Comparison of ENCODE assay signal across 10 mouse cellular contexts in the genomic region with DNA sequence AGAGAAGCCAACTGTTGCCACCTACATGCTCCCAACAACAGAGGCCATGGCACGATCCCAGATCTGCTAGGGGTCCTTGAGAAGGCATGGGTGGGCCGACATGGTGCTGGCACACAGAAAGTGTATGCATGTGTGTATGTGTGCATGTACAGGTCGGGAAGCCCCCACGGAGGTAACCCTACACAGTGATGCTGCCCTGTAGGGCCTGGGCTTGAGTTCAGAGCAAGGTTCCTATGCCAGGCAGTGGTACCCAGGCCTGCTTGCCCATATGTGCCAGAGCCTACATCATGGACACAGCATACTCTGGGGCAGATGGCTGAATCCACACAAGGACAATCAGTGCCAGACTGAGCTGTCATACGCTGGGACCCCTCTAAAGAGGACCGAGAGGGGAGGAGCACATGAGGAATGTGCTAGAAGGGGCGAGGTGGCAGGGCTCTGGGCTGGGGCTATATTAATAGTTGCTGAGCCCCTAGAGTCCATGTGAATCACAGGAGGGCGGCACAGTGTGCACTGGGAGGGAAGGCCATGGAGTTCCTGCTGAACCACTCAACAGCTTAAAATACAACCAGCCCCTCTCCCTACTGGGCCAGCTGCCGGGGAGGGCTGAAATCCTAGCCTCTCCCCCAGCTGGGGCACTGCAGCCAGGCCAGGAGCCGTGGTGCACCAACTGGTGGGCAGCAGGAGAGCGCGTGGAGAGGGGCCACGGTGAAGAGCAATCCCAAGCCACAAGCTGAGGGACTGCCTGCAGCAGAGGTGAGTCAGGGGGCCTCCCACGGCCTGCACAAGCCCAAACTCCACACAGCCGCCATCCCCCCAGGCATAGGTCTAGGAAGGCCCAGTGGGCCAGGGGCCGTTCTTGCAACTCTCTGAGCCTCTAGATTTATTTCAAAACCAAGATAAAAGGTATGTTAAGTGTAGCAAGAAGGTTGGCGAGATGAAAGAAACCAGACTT. TPM values are rescaled to one million over a fixed set of nuclear protein-coding genes. Genes with fewer than 3 reads are reported as not detected.
DNase-seq lines count a peak whose midpoint lies in the region; ATAC-seq lines count a peak whose summit lies in the region.
"Had no signal": no experiment of that assay in that cellular context is flagged by ENCODE, and none has a peak within 500 bp of the region (broad histone marks: within the 10 kb centered on the region; RNA-seq: fewer than 3 reads in every experiment).

No protein-coding gene starts in this region.

- no peak overlapping the region for H3K4me2 ChIP-seq in liver, embryonic 12.5 days
- peak overlapping the region; percentile 51 for H3K4me2 ChIP-seq in heart, embryonic 11.5 days
- H3K4me2 ChIP-seq in limb, embryonic 15.5 days, result no peak overlapping the region

- H3K9me3 ChIP-seq in liver, embryonic 12.5 days (replicated peaks), result no peaks in the 10 kb centered on the region
- H3K9me3 ChIP-seq in heart, embryonic 11.5 days (replicated peaks; ENCODE audit: control insufficient read depth, low read length), result no peaks in the 10 kb centered on the region
- no peaks in the 10 kb centered on the region for H3K9me3 ChIP-seq in limb, embryonic 15.5 days

- peaks cover 67% of the 10 kb centered on the region for H3K4me1 ChIP-seq in liver, embryonic 12.5 days
- peaks cover 65% of the 10 kb centered on the region for H3K4me1 ChIP-seq in heart, embryonic 11.5 days (ENCODE audit: control insufficient read depth, insufficient read depth, low read length)
- H3K4me1 ChIP-seq in limb, embryonic 15.5 days, result peaks cover 61% of the 10 kb centered on the region

- H3K27me3 ChIP-seq in liver, embryonic 12.5 days (replicated peaks), result no peaks in the 10 kb centered on the region
- H3K27me3 ChIP-seq in heart, embryonic 11.5 days (ENCODE audit: control insufficient read depth, insufficient read depth, low read length), result no peaks in the 10 kb centered on the region
- no peaks in the 10 kb centered on the region for H3K27me3 ChIP-seq in limb, embryonic 15.5 days

- H3K27ac ChIP-seq in liver, embryonic 12.5 days, result no peak overlapping the region
- H3K27ac ChIP-seq in heart, embryonic 11.5 days (ENCODE audit: low read depth, low read length), result peak overlapping the region; percentile 91
- H3K27ac ChIP-seq in limb, embryonic 15.5 days, result peak overlapping the region; percentile 69

- peaks cover 65% of the 10 kb centered on the region for H3K36me3 ChIP-seq in liver, embryonic 12.5 days
- H3K36me3 ChIP-seq in heart, embryonic 11.5 days (ENCODE audit: control insufficient read depth, insufficient read depth, low read length), result peaks cover 14% of the 10 kb centered on the region
- peaks cover 36% of the 10 kb centered on the region for H3K36me3 ChIP-seq in limb, embryonic 15.5 days

- no peak overlapping the region for H3K4me3 ChIP-seq in liver, embryonic 12.5 days
- H3K4me3 ChIP-seq in heart, embryonic 11.5 days (ENCODE audit: low read depth, low read length), result peak overlapping the region; percentile 12; the same call in 1 of the 2 replicates
- H3K4me3 ChIP-seq in limb, embryonic 15.5 days, result no peak overlapping the region

- no peak for ATAC-seq in liver, embryonic 12.5 days
- no peak for ATAC-seq in heart, embryonic 11.5 days (replicated peaks; ENCODE audit: insufficient number of reproducible peaks, low FRiP score, low TSS enrichment)
- ATAC-seq in limb, embryonic 15.5 days (ENCODE audit: insufficient number of reproducible peaks, low FRiP score, low TSS enrichment, low read depth), result peak; percentile 51; the same call in 1 of the 2 replicates

- 81% methylated on average over 17 of the region's 17 CpGs for WGBS in liver, embryonic 12.5 days (ENCODE audit: insufficient replicate concordance)
- WGBS in heart, embryonic 11.5 days (ENCODE audit: insufficient replicate concordance), result 55% methylated on average over 17 of the region's 17 CpGs
- 58% methylated on average over 17 of the region's 17 CpGs for WGBS in limb, embryonic 15.5 days

- peak; percentile 1 to 24 for DNase-seq in adrenal gland, adult 18-20 months (ENCODE audit: low spot score in 2 of 2)
- DNase-seq in adrenal gland, adult 8-10 months, result no peak
- DNase-seq in liver, result peak; percentile 5
- DNase-seq in cerebellum, adult 9-11 months, result peak; percentile 38
- DNase-seq in yolk sac, embryonic 10.5 days (ENCODE audit: low spot score), result no peak

- no peak overlapping the region for H3K9ac ChIP-seq in liver, embryonic 12.5 days
- peak overlapping the region; percentile 66 for H3K9ac ChIP-seq in heart, embryonic 11.5 days (ENCODE audit: low read depth, low read length)
- 0 out of 2 replicates have a peak overlapping the region, but pooled peaks have one; percentile 23 for H3K9ac ChIP-seq in limb, embryonic 15.5 days

RNA-seq across cellular contexts. Expression of a gene that starts 9.4 kb away (rescaled TPM):
- 100 to 1,000 TPM; 220 to 282 TPM for total RNA-seq in adrenal gland, adult 18-20 months (2021)
- total RNA-seq in adrenal gland, adult 8-10 months (2022), result 100 to 1,000 TPM; 160 to 240 (median 171) TPM
- 290 and 291 TPM in 2 replicates for polyA plus RNA-seq in liver, embryonic 12.5 days (2016; fragmentation: Nextera tagmentation; extraction: Ambion mirVana)
- polyA plus RNA-seq in heart, embryonic 11.5 days (2014; fragmentation: Nextera tagmentation; extraction: Ambion mirVana), result 546 and 556 TPM in 2 replicates
- 253 and 288 TPM in 2 replicates for polyA plus RNA-seq in limb, embryonic 15.5 days (2015; fragmentation: Nextera tagmentation; extraction: Ambion mirVana)

RNA-seq across cellular contexts. Expression of a gene that starts 31.9 kb away (rescaled TPM):
- 100 to 1,000 TPM; 498 to 523 TPM for total RNA-seq in adrenal gland, adult 18-20 months (2021)
- 100 to 1,000 TPM; 432 to 499 (median 449) TPM for total RNA-seq in adrenal gland, adult 8-10 months (2022)
- 371 and 378 TPM in 2 replicates for polyA plus RNA-seq in liver, embryonic 12.5 days (2016; fragmentation: Nextera tagmentation; extraction: Ambion mirVana)
- polyA plus RNA-seq in heart, embryonic 11.5 days (2014; fragmentation: Nextera tagmentation; extraction: Ambion mirVana), result 531 and 534 TPM in 2 replicates
- 544 and 583 TPM in 2 replicates for polyA plus RNA-seq in limb, embryonic 15.5 days (2015; fragmentation: Nextera tagmentation; extraction: Ambion mirVana)

RNA-seq across cellular contexts. Expression of a gene that starts 32.2 kb away (rescaled TPM):
- total RNA-seq in adrenal gland, adult 18-20 months (2021), result 10 to 100 TPM; 75.9 to 83.0 TPM
- 10 to 100 TPM; 25.6 to 40.4 (median 25.8) TPM for total RNA-seq in adrenal gland, adult 8-10 months (2022)
- polyA plus RNA-seq in liver, embryonic 12.5 days (2016; fragmentation: Nextera tagmentation; extraction: Ambion mirVana), result 65.1 and 69.8 TPM in 2 replicates
- polyA plus RNA-seq in heart, embryonic 11.5 days (2014; fragmentation: Nextera tagmentation; extraction: Ambion mirVana), result 51.2 and 51.5 TPM in 2 replicates
- polyA plus RNA-seq in limb, embryonic 15.5 days (2015; fragmentation: Nextera tagmentation; extraction: Ambion mirVana), result 78.5 and 79.1 TPM in 2 replicates

RNA-seq across cellular contexts. Expression of a gene that starts 40.3 kb away (rescaled TPM):
- total RNA-seq in adrenal gland, adult 18-20 months (2021), result not detected
- total RNA-seq in adrenal gland, adult 8-10 months (2022), result not detected
- polyA plus RNA-seq in liver, embryonic 12.5 days (2016; fragmentation: Nextera tagmentation; extraction: Ambion mirVana), result not detected in 2 replicates
- polyA plus RNA-seq in heart, embryonic 11.5 days (2014; fragmentation: Nextera tagmentation; extraction: Ambion mirVana), result 0.08 TPM in 1 of 2 replicates, not detected in the other
- not detected in 2 replicates for polyA plus RNA-seq in limb, embryonic 15.5 days (2015; fragmentation: Nextera tagmentation; extraction: Ambion mirVana)
- total RNA-seq: adrenal gland, postnatal 36 days; hematopoietic stem cell, adult 5-6 weeks had no signal

Comparison
In these comparisons a context has a peak if more than half of its experiments do, and no peak if none do; other contexts are left out.
1. DNase-seq: peak in adrenal gland, adult 18-20 months (2 of 2), liver (single experiment) and cerebellum, adult 9-11 months (single experiment); none in adrenal gland, adult 8-10 months (single experiment) and yolk sac, embryonic 10.5 days (single experiment).